Mouse (Mus musculus) kidney, embryonic 15.5 days (tissue): Measurements from ENCODE around the gene Slc2a5. TPM values are rescaled to one million over a fixed set of nuclear protein-coding genes. Genes with fewer than 3 reads are reported as not detected.
A peak's percentile ranks its signal among the peaks of the same experiment; 100 is the strongest.

ENCODE experiments used
- ATAC-seq: fragments of 200-750 bp; cut with Nextera tagmentation; replicated peaks from 2 replicates; pipeline ENCODE4 v1.8.0; 2017; ENCODE audit warnings: moderate TSS enrichment; ENCODE audit not compliant: low FRiP score
- H3K27ac ChIP-seq: fragments of 300-500 bp; sonication (generic); 2 replicates; pipeline ENCODE4 v1.5.1; 2015; ENCODE audit warnings: mild to moderate bottlenecking, inconsistent platforms
- H3K27me3 ChIP-seq: fragments of 300-500 bp; sonication (generic); 2 replicates; pipeline ENCODE4 v1.6.1; 2015; ENCODE audit warnings: inconsistent platforms
- H3K36me3 ChIP-seq: fragments of 300-500 bp; sonication (generic); 2 replicates; pipeline ENCODE4 v1.6.1; 2015; ENCODE audit warnings: inconsistent platforms
- H3K4me1 ChIP-seq: fragments of 300-500 bp; sonication (generic); 2 replicates; pipeline ENCODE4 v1.6.1; 2015; ENCODE audit warnings: inconsistent platforms
- H3K4me2 ChIP-seq: fragments of 300-500 bp; sonication (generic); 2 replicates; pipeline ENCODE4 v1.6.1; 2015; ENCODE audit warnings: moderate library complexity, mild to moderate bottlenecking, inconsistent platforms
- H3K4me3 ChIP-seq: fragments of 300-500 bp; sonication (generic); replicated peaks from 2 replicates; pipeline ENCODE4 v1.5.1; 2015; ENCODE audit warnings: mild to moderate bottlenecking, inconsistent platforms
- H3K9ac ChIP-seq: fragments of 300-500 bp; sonication (generic); 2 replicates; pipeline ENCODE4 v1.6.1; 2015; ENCODE audit warnings: mild to moderate bottlenecking, inconsistent platforms
- H3K9me3 ChIP-seq: fragments of 300-500 bp; sonication (generic); replicated peaks from 2 replicates; pipeline ENCODE4 v1.6.1; 2016; ENCODE audit warnings: inconsistent platforms
- WGBS: fragments of 180-500 bp; shearing (Covaris S2); methylation state at CpG from one replicate; pipeline ENCODE4 v1.1.7; 2015; ENCODE audit warnings: mixed read lengths; 5-methylcytosine and 5-hydroxymethylcytosine counted together
- polyA plus RNA-seq: library from polyadenylated mRNA; unstranded; fragments of >200 nt; fragmentation: Nextera tagmentation; extraction: Ambion mirVana; gene quantifications from 2 replicates; pipeline ENCODE4 v1.2.1, GENCODE M21; 2015

Slc2a5 gene
- polyA plus RNA-seq, 1 experiment from 2014 or later, result 2.7 TPM

DNA sequence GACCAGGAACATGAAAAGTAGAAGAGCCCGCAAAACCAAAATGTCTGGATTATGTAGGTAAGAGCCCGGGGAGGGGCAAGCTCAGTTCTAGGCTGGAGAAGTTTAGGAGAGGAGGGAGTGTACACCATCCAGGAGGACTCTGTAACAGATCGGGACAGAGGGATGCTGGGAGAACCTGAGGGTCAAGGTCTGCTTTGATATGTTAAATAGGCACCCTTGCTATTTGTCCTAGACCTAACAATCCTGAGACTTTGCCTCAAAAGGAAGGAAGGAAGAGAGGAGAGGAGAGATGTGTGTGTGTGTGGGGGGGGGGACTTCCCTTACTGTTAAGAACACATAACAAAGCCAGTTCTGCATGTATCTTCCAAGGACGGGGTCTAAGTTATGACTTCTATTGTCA, 36.2 kb downstream of the Slc2a5 start:
- ATAC-seq, result no peak

GRCm38 (mm10) chr4:150155731-150156130, 36.6 kb downstream of the Slc2a5 start:
- Histone ChIP-seq H3K27ac (no peak overlapping the region), H3K27me3 (no peaks in the 10 kb centered on the region), H3K36me3 (no peaks in the 10 kb centered on the region), H3K4me3 (no peak overlapping the region), H3K4me2 (no peak overlapping the region), H3K9ac (no peak overlapping the region), H3K9me3 (no peaks in the 10 kb centered on the region), H3K4me1 (no peaks in the 10 kb centered on the region; the same call in 1 of the 2 replicates)
- 90% methylated on average over 4 of the region's 4 CpGs for WGBS
- ATAC-seq, result no peak

More for the DNA sequence above, 36.2 kb downstream of the Slc2a5 start:
- Histone ChIP-seq H3K4me1 (no peaks in the 10 kb centered on the region; the same call in 1 of the 2 replicates), H3K36me3 (no peaks in the 10 kb centered on the region), H3K4me3 (no peak overlapping the region), H3K9ac (no peak overlapping the region), H3K9me3 (no peaks in the 10 kb centered on the region), H3K27me3 (no peaks in the 10 kb centered on the region), H3K27ac (no peak overlapping the region), H3K4me2 (no peak overlapping the region)
- WGBS, result 91% methylated on average over 4 of the region's 4 CpGs

- no peaks in the 10 kb centered on the region for H3K36me3 ChIP-seq
- no peaks in the 10 kb centered on the region for H3K9me3 ChIP-seq
- no peak overlapping the region for H3K4me3 ChIP-seq
- H3K27me3 ChIP-seq, result no peaks in the 10 kb centered on the region
- no peak overlapping the region for H3K27ac ChIP-seq
- WGBS, result 76% methylated on average over 14 of the region's 14 CpGs
- H3K4me2 ChIP-seq, result no peak overlapping the region
- no peak overlapping the region for H3K9ac ChIP-seq
- H3K4me1 ChIP-seq, result no peaks in the 10 kb centered on the region; the same call in 1 of the 2 replicates
- no peak for ATAC-seq
Measured at GRCm38 (mm10) chr4:150157348-150157882, 38.3 kb downstream of the Slc2a5 start.

- H3K36me3 ChIP-seq, result no peaks in the 10 kb centered on the region
- no peaks in the 10 kb centered on the region for H3K27me3 ChIP-seq
- H3K9me3 ChIP-seq, result peaks cover 4% of the 10 kb centered on the region; the same call in 1 of the 2 replicates
- H3K4me3 ChIP-seq, result no peak overlapping the region
- no peak overlapping the region for H3K27ac ChIP-seq
- no peak overlapping the region for H3K9ac ChIP-seq
- H3K4me1 ChIP-seq, result no peaks in the 10 kb centered on the region; the same call in 1 of the 2 replicates
- 78% methylated on average over 2 of the region's 2 CpGs for WGBS
- ATAC-seq, result no peak
- H3K4me2 ChIP-seq, result no peak overlapping the region
Measured at GRCm38 (mm10) chr4:150159458-150159857, 40.4 kb downstream of the Slc2a5 start.

- Histone ChIP-seq H3K4me1 (no peaks in the 10 kb centered on the region; the same call in 1 of the 2 replicates), H3K9me3 (peaks cover 4% of the 10 kb centered on the region; the same call in 1 of the 2 replicates), H3K36me3 (no peaks in the 10 kb centered on the region), H3K4me3 (no peak overlapping the region), H3K27me3 (no peaks in the 10 kb centered on the region), H3K4me2 (no peak overlapping the region), H3K27ac (no peak overlapping the region), H3K9ac (no peak overlapping the region)
- 79% methylated on average over 13 of the region's 13 CpGs for WGBS
- ATAC-seq, result no peak
Measured at GRCm38 (mm10) chr4:150162561-150163169, 43.6 kb downstream of the Slc2a5 start.

GRCm38 (mm10) chr4:150164875-150165274, 45.8 kb downstream of the Slc2a5 start:
- no peak for ATAC-seq
- Histone ChIP-seq H3K36me3 (no peaks in the 10 kb centered on the region), H3K27me3 (no peaks in the 10 kb centered on the region), H3K4me1 (no peaks in the 10 kb centered on the region), H3K4me2 (peak overlapping the region; percentile 29; the same call in 1 of the 2 replicates), H3K27ac (no peak overlapping the region), H3K4me3 (no peak overlapping the region), H3K9me3 (peaks cover 4% of the 10 kb centered on the region; the same call in 1 of the 2 replicates), H3K9ac (no peak overlapping the region)
- 39% methylated on average over 13 of the region's 13 CpGs for WGBS

DNA sequence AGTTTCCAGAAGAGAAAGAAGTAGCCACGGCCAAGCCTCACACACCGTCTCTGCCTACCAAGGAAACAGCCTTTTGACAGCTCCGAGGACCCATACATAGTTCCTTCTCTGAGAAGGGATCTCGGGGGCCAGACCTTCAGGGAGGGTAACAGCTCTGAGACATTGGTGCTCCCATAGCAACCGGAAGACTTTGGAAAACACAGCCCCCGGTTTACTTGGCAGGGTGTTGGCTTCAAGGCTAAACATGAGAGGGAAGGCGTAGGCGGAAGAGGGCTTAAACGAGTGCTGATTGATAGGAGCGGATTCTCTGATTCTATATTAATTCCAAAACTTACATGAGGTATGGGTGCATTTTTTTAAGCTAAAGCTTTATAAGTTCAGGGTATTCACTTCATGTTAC, 49.3 kb downstream of the Slc2a5 start:
- Histone ChIP-seq H3K4me1 (no peaks in the 10 kb centered on the region), H3K27me3 (no peaks in the 10 kb centered on the region), H3K9ac (no peak overlapping the region), H3K4me3 (no peak overlapping the region), H3K36me3 (no peaks in the 10 kb centered on the region), H3K9me3 (no peaks in the 10 kb centered on the region), H3K4me2 (no peak overlapping the region), H3K27ac (no peak overlapping the region)
- WGBS, result 79% methylated on average over 10 of the region's 10 CpGs
- ATAC-seq, result no peak

- no peak overlapping the region for H3K4me2 ChIP-seq
- no peaks in the 10 kb centered on the region for H3K36me3 ChIP-seq
- ATAC-seq, result no peak
- H3K27me3 ChIP-seq, result no peaks in the 10 kb centered on the region
- 78% methylated on average over 8 of the region's 8 CpGs for WGBS
- H3K9ac ChIP-seq, result no peak overlapping the region
- peaks cover 4% of the 10 kb centered on the region; the same call in 1 of the 2 replicates for H3K4me1 ChIP-seq
- no peak overlapping the region for H3K4me3 ChIP-seq
- H3K27ac ChIP-seq, result no peak overlapping the region
- H3K9me3 ChIP-seq, result no peaks in the 10 kb centered on the region
Measured at GRCm38 (mm10) chr4:150172107-150172506, 53.0 kb downstream of the Slc2a5 start.

GRCm38 (mm10) chr4:150173281-150173680, 54.2 kb downstream of the Slc2a5 start:
- Histone ChIP-seq H3K27me3 (no peaks in the 10 kb centered on the region), H3K4me2 (no peak overlapping the region), H3K4me1 (peaks cover 4% of the 10 kb centered on the region; the same call in 1 of the 2 replicates), H3K9me3 (no peaks in the 10 kb centered on the region), H3K27ac (no peak overlapping the region), H3K9ac (no peak overlapping the region), H3K4me3 (no peak overlapping the region), H3K36me3 (no peaks in the 10 kb centered on the region)
- WGBS, result 56% methylated on average over 10 of the region's 10 CpGs
- ATAC-seq, result no peak

DNA sequence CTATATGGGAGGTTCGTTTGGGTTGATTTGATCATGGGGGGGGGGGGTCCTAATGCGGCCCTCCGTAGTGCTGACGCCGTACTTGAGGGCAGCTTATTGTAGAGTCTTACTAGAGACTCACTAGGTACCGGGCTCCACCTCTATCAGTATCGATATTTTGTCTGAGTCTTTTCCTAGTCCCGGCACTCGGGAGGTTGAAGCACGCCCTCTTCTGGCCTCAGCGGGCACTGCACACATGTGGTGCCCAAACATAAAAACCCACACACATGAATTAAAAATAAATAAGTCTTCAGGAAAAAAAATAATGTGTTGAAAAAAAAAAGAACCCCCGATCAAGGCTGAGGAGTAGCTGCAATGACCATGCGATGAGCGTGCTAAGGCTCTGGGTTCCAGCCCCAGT, 54.9 kb downstream of the Slc2a5 start:
- H3K27me3 ChIP-seq, result no peaks in the 10 kb centered on the region
- H3K36me3 ChIP-seq, result no peaks in the 10 kb centered on the region
- no peak overlapping the region for H3K9ac ChIP-seq
- H3K4me2 ChIP-seq, result no peak overlapping the region
- ATAC-seq, result no peak
- H3K4me1 ChIP-seq, result peaks cover 4% of the 10 kb centered on the region; the same call in 1 of the 2 replicates
- H3K4me3 ChIP-seq, result no peak overlapping the region
- 93% methylated on average over 14 of the region's 14 CpGs for WGBS
- no peaks in the 10 kb centered on the region for H3K9me3 ChIP-seq
- no peak overlapping the region for H3K27ac ChIP-seq

DNA sequence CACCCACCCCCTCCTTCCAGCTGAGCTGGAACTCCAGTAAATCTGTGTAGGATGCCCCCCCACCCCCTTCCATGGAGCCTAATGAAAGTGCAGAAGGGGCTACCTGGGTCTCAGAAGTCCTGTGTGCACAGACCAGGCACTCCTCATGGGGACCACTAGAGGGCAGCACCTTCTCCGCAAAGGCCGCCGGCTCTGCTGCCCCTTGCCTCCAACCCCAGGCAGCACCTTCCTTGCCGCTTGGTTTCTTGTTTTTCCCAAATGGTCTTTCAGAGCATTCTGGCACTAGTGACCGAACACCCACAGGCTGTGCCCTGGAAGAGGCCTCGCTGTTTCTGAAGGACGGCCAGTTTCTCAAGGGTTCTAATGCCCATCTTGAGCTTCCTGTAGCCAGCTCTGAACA, 57.5 kb downstream of the Slc2a5 start:
- no peak; the same call in 1 of the 2 replicates for ATAC-seq
- H3K4me3 ChIP-seq, result no peak overlapping the region
- H3K9me3 ChIP-seq, result no peaks in the 10 kb centered on the region
- H3K36me3 ChIP-seq, result no peaks in the 10 kb centered on the region
- peak overlapping the region; percentile 40 for H3K4me2 ChIP-seq
- H3K27ac ChIP-seq, result no peak overlapping the region
- H3K9ac ChIP-seq, result no peak overlapping the region
- WGBS, result 8% methylated on average over 7 of the region's 7 CpGs
- H3K27me3 ChIP-seq, result no peaks in the 10 kb centered on the region
- H3K4me1 ChIP-seq, result peaks cover 4% of the 10 kb centered on the region; the same call in 1 of the 2 replicates

DNA sequence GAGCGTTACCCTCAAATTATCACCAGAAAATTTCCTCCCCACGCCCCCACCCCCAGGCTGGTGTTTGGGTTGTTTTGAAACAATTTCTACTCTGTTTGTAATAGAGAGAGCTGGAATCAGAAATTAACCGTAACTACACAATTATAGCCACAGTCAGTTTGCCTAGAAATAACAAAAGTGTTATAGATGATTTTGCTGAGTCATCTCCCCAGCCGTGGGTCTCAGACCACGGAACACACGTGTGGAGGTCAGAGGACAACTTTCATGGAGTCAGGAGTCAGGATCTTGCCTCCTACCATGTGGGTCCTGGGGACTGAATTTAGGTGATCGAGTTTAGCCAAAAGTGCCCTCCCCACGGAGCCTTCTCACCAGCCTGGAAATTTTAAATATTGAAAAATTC, 58.0 kb downstream of the Slc2a5 start:
- WGBS, result 72% methylated on average over 8 of the region's 8 CpGs
- H3K4me1 ChIP-seq, result peaks cover 4% of the 10 kb centered on the region; the same call in 1 of the 2 replicates
- no peak overlapping the region for H3K9ac ChIP-seq
- H3K36me3 ChIP-seq, result no peaks in the 10 kb centered on the region
- no peak overlapping the region for H3K4me3 ChIP-seq
- no peaks in the 10 kb centered on the region for H3K9me3 ChIP-seq
- H3K27ac ChIP-seq, result no peak overlapping the region
- no peaks in the 10 kb centered on the region for H3K27me3 ChIP-seq
- H3K4me2 ChIP-seq, result no peak overlapping the region
- no peak for ATAC-seq
